Mouse (Mus musculus) megakaryocyte, embryonic 14.5 days (primary cell): ENCODE data around the gene Abhd12b. TPM values are rescaled to one million over a fixed set of nuclear protein-coding genes. Genes with fewer than 3 reads are reported as not detected.
"Not testable (repeated sequence)": the region's sequence is repeated elsewhere in the genome, so short reads cannot be mapped to it uniquely, and the experiment has no call there.

Experiments
- H3K27me3 ChIP-seq: replicated peaks from 2 replicates; pipeline ENCODE3; 2012; ENCODE audit warnings: inconsistent platforms
- H3K36me3 ChIP-seq: replicated peaks from 2 replicates; pipeline ENCODE3; 2012; ENCODE audit warnings: low read length, inconsistent platforms, mixed read lengths
- H3K4me1 ChIP-seq: 2 replicates; pipeline ENCODE4 v1.6.1; 2012; ENCODE audit warnings: inconsistent platforms
- H3K4me3 ChIP-seq: replicated peaks from 2 replicates; pipeline ENCODE3; 2012; ENCODE audit warnings: moderate library complexity, mild to moderate bottlenecking, inconsistent platforms
- H3K9me3 ChIP-seq: 2 replicates; pipeline ENCODE4 v1.6.1; 2012; ENCODE audit warnings: inconsistent platforms
- FLI1 ChIP-seq: IDR thresholded peaks from 2 replicates; pipeline ENCODE4 v1.6.1; 2012; ENCODE audit warnings: low read length, inconsistent platforms, mixed read lengths
- GATA1 ChIP-seq: IDR thresholded peaks from 3 replicates; pipeline ENCODE4 v1.6.1; 2012; ENCODE audit warnings: mixed read lengths, low read length, inconsistent platforms, borderline replicate concordance
- polyA plus RNA-seq: library from polyadenylated mRNA; stranded (reverse); fragments of >175 nt; gene quantifications from 2 replicates; pipeline ENCODE4 v1.2.3, GENCODE M21; 2012; ENCODE audit warnings: low replicate concordance; ENCODE audit not compliant: insufficient read depth

Abhd12b gene
- polyA plus RNA-seq, 1 experiment: not detected

- Histone ChIP-seq H3K4me3 (no peak overlapping the region), H3K27me3 (peaks cover 25% of the 10 kb centered on the region)
Measured at GRCm38 (mm10) chr12:70156222-70156621, 2.3 kb downstream of the Abhd12b start.

GRCm38 (mm10) chr12:70157292-70158066 is 3.5 kb downstream of the Abhd12b start:
- H3K27me3 ChIP-seq: peaks cover 23% of the 10 kb centered on the region
- no peak overlapping the region for H3K4me3 ChIP-seq
- no peaks in the 10 kb centered on the region for H3K9me3 ChIP-seq
- no peaks in the 10 kb centered on the region for H3K36me3 ChIP-seq
- peaks cover 9% of the 10 kb centered on the region for H3K4me1 ChIP-seq
- TF ChIP-seq FLI1: no peak
- TF ChIP-seq GATA1: no peak

More at GRCm38 (mm10) chr12:70156222-70156621, 2.3 kb downstream of the Abhd12b start:
- no peaks in the 10 kb centered on the region for H3K36me3 ChIP-seq
- no peak for TF ChIP-seq GATA1
- no peak for TF ChIP-seq FLI1
- peaks cover 9% of the 10 kb centered on the region for H3K4me1 ChIP-seq
- H3K9me3 ChIP-seq: no peaks in the 10 kb centered on the region

- no peak for TF ChIP-seq FLI1
- no peak for TF ChIP-seq GATA1
Measured at GRCm38 (mm10) chr12:70161057-70161456, 7.1 kb downstream of the Abhd12b start.

GRCm38 (mm10) chr12:70164741-70165140 is 10.8 kb downstream of the Abhd12b start:
- no peak overlapping the region for H3K4me3 ChIP-seq
- no peak for TF ChIP-seq FLI1
- TF ChIP-seq GATA1: no peak
- H3K27me3 ChIP-seq: peaks cover 9% of the 10 kb centered on the region
- no peaks in the 10 kb centered on the region for H3K9me3 ChIP-seq
- no peaks in the 10 kb centered on the region for H3K4me1 ChIP-seq
- H3K36me3 ChIP-seq: no peaks in the 10 kb centered on the region

More at GRCm38 (mm10) chr12:70161057-70161456, 7.1 kb downstream of the Abhd12b start:
- peaks cover 4% of the 10 kb centered on the region; the same call in 1 of the 2 replicates for H3K4me1 ChIP-seq
- no peak overlapping the region for H3K4me3 ChIP-seq
- peaks cover 25% of the 10 kb centered on the region for H3K27me3 ChIP-seq
- no peaks in the 10 kb centered on the region for H3K36me3 ChIP-seq
- H3K9me3 ChIP-seq: no peaks in the 10 kb centered on the region

- TF ChIP-seq GATA1 (no peak), FLI1 (no peak)
- Histone ChIP-seq H3K4me1 (peaks cover 3% of the 10 kb centered on the region; the same call in 1 of the 2 replicates), H3K9me3 (no peaks in the 10 kb centered on the region), H3K27me3 (peaks cover 14% of the 10 kb centered on the region), H3K4me3 (no peak overlapping the region), H3K36me3 (no peaks in the 10 kb centered on the region)
Measured at GRCm38 (mm10) chr12:70167950-70168349, 14.0 kb downstream of the Abhd12b start.

GRCm38 (mm10) chr12:70169969-70170368 is 16.0 kb downstream of the Abhd12b start:
- H3K9me3 ChIP-seq: no peaks in the 10 kb centered on the region
- H3K4me3 ChIP-seq: no peak overlapping the region
- peaks cover 9% of the 10 kb centered on the region for H3K27me3 ChIP-seq
- H3K36me3 ChIP-seq: no peaks in the 10 kb centered on the region
- peaks cover 3% of the 10 kb centered on the region; the same call in 1 of the 2 replicates for H3K4me1 ChIP-seq
- TF ChIP-seq GATA1: no peak

GRCm38 (mm10) chr12:70183507-70183906 is 29.6 kb downstream of the Abhd12b start:
- peaks cover 22% of the 10 kb centered on the region for H3K9me3 ChIP-seq
- H3K4me1 ChIP-seq, H3K4me3 ChIP-seq, H3K27me3 ChIP-seq: not testable (repeated sequence)
- peaks cover 16% of the 10 kb centered on the region for H3K36me3 ChIP-seq

GRCm38 (mm10) chr12:70184173-70184783 is 30.3 kb downstream of the Abhd12b start:
- H3K36me3 ChIP-seq: peaks cover 16% of the 10 kb centered on the region
- TF ChIP-seq GATA1 (no peak), FLI1 (no peak)
- H3K27me3 ChIP-seq: peaks cover 3% of the 10 kb centered on the region
- H3K4me1 ChIP-seq: no peaks in the 10 kb centered on the region
- no peak overlapping the region for H3K4me3 ChIP-seq
- peaks cover 22% of the 10 kb centered on the region for H3K9me3 ChIP-seq

- peaks cover 5% of the 10 kb centered on the region for H3K4me1 ChIP-seq
- no peaks in the 10 kb centered on the region for H3K27me3 ChIP-seq
- H3K4me3 ChIP-seq: no peak overlapping the region
- TF ChIP-seq GATA1: no peak
- TF ChIP-seq FLI1: no peak
- peaks cover 73% of the 10 kb centered on the region for H3K36me3 ChIP-seq
- no peaks in the 10 kb centered on the region for H3K9me3 ChIP-seq
Measured at GRCm38 (mm10) chr12:70192267-70192727, 38.4 kb downstream of the Abhd12b start.

- H3K4me3 ChIP-seq: no peak overlapping the region
- TF ChIP-seq GATA1 (no peak), FLI1 (no peak)
- H3K27me3 ChIP-seq: no peaks in the 10 kb centered on the region
- peaks cover 5% of the 10 kb centered on the region for H3K4me1 ChIP-seq
- H3K36me3 ChIP-seq: peaks cover 95% of the 10 kb centered on the region
- no peaks in the 10 kb centered on the region for H3K9me3 ChIP-seq
Measured at GRCm38 (mm10) chr12:70195426-70195825, 41.5 kb downstream of the Abhd12b start.
